Mouse (Mus musculus) testis, postnatal 10 days (tissue): ENCODE measurements at regions not wholly inside any gene's neighbourhood (a gene's known extent, or its start where the extent isn't known, plus 50 kb on each side); places are given as distances from the start of the nearest gene placed in this dataset.

Source experiments
- DNase-seq: peaks from one replicate; pipeline ENCODE4 v3.0.0; 2021; ENCODE audit warnings: low spot score

GRCm38 (mm10) chr13:110540543-110541265 lies 145.9 kb downstream of the Plk2 start:
- no peak for DNase-seq

DNA sequence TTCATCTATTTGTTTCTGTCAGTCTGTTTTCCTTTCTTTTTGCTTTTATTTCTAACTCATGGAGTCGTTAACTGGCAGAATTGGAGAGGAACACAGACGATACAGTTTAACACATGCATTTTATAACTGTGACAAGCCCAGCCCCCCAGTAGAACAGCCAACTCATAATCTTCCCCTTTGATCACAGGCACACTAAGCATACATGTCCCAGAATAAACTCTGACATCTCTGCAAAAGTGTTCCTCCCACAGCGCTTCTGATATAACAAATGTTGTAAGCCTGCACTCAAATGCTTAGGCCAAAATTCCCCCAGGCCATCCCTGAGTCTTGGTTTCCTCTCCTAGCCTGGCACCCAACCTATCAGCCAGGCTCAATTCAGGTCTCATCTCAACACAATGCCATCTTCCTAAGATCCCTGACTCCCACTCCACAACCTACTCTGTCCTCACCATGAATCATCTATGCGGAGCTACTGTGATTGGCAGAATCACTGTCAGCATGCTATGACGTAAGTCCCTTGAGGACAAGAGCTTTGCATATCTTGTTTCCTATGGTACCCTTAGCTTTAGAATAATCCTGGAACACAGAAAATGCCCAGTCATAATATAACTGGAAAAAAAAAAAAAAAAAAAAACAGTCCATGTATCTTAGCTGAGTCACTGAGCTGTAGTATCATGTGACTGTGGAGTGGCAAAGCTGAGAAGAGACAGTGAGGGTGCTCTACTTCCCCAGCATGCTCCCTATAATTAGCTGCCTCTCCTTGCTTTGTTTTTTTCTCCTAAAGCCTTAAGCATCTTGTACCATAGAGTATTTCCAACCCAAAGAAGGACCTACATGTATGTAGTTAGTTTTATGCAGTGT lies 146.7 kb downstream of the Plk2 start:
- DNase-seq, result no peak

GRCm38 (mm10) chr13:110542303-110543065 lies 147.6 kb downstream of the Plk2 start:
- DNase-seq, result no peak

- DNase-seq, result no peak
Measured at GRCm38 (mm10) chr13:110545454-110545853, 150.6 kb downstream of the Plk2 start.

DNA sequence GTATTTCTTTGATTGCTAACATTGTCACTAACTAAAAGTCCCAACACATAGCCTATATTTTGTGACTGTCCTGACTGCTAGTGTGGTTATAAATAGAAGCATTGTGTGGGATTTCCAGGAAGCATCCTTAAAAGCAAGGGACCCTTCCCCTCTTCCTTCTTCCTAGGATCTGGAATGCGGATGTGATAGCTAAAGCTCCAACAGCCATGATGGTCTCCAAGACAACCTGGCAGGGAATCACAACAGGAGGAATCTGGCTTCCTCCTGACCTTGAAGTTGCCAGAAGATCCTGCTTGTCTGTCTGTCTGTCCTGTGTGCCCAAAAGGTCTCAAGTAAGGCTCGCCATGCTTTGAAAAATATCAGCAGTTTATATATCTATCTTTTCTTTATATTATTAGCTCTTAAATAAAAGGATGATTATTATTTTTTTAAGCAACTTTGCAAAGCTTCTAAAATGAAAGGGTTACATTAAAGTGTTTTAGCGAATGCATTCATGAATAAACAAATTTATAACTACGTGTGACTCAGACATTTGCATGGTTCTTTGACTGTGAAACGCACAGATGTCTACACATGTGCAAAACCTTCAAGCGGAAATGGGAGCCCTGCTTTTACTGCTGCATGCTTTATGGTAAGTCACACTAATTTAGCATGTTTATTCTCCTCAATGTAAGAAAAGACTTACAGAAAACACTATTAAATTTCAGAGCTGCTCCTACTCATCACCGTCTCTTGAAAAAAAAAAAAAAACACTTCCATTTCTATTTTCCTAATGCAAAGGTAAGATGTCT lies 160.9 kb downstream of the Plk2 start:
- no peak for DNase-seq

DNA sequence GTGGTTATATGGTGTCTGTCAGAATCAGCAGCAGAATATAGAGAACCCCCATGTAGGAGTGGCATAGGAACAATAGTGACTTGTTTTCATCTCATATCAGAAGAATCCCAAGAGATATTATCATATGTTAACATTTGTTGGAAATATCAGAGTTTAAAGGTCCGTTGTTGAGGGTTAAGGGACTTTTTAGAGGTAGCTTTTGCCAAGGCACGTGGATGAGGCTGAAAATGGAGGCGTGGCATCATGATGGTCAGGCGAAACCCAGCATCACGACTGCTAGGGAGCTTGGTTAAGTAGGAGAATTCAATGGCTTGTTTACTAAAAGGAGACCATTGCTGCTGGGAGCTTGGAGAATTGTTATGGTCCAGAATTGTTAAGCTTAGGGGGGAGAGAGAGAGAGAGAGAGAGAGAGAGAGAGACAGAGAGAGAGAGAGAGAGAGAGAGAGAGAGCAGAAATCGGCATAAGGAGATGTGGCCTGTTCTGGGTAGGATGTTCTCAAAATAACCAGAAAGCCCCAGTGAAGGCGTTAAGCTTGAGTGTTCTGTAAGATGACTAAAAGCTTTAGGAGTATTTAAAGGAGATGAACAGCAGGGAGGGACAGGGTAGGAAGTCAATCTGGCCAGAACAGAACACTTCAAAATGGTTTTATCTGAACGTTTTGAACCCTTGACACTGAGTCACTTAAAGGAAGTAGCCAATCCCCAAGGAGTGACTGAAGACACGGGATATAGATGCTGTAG lies 161.7 kb downstream of the Plk2 start:
- DNase-seq, result no peak

DNA sequence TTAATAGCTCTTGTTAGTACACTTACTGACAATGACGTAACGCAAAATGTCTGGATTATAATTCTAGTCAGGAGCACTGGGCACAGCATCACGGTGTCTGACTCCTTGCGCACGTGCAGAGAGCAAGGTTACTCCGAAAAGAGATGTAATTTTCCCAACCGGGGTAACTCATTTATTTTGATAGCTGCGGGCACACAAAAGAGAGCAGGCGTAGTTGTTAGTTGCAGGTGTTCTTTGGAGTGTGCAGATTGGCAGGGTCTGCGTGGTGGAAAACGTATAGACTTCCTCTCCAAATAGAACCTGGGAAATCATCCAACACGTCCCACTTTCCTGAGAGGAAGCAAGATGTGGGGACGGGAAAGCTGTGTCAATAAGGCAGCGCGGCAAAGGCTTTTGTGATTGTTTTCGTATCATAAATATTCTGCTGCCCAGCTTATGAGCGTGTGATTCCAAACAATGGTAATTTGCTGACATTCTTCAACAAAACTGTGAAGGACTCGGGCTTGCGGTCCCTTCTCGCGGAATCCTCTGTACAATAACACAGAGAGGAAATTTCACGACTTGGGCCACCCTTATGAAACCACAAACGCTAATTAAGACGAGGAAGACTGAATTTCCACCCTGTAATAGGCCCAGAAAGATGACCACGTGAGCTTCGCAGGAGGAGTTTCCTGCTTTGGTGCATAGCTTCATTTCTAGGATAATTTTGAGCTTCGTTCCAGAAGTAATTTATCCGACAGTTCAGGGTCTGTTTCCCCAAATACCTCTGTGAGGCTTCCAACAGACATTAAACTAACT lies 163.3 kb downstream of the Plk2 start:
- no peak for DNase-seq

GRCm38 (mm10) chr13:110560566-110560965 lies 165.7 kb downstream of the Plk2 start:
- no peak for DNase-seq

- DNase-seq, result no peak
Measured at GRCm38 (mm10) chr13:110562499-110562898, 167.7 kb downstream of the Plk2 start.

DNA sequence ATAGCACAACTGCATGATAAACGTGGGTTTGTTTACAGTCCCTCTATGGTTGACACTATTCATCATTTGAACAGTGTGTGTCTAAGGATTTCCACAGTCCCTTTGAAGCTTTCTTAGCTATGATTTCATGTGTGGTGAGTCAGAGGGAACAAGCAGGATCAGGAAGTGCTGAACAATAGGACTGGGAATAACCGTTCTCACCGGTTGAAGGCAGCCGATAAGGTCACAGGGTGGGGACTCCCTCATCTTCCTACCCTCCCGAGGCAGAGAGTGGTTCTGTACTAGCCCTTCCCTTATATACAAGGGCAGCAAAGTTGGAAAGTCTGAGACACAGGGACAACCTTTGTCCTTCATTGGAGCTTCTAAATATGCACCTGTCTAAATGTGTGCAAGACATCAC lies 168.1 kb downstream of the Plk2 start:
- DNase-seq, result no peak

DNA sequence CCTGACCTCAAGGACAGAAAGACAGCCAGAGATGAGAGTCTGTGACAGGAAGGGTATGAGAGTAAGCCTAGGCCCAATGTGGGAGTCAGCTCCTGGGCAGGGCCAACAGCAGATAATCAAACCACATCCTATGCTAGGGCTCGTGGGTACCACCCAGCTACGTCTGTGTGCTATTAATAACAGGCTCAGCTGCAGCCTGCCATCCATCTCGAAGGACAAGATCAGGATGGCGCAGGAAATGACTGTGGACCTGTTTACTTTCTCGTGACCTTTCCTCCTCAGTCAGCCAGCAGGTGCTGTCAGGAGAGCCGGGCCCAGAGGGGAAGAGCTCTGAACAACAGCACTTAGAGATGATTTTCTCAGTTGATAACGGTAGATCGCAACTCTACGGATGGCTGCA lies 169.1 kb downstream of the Plk2 start:
- no peak for DNase-seq

DNA sequence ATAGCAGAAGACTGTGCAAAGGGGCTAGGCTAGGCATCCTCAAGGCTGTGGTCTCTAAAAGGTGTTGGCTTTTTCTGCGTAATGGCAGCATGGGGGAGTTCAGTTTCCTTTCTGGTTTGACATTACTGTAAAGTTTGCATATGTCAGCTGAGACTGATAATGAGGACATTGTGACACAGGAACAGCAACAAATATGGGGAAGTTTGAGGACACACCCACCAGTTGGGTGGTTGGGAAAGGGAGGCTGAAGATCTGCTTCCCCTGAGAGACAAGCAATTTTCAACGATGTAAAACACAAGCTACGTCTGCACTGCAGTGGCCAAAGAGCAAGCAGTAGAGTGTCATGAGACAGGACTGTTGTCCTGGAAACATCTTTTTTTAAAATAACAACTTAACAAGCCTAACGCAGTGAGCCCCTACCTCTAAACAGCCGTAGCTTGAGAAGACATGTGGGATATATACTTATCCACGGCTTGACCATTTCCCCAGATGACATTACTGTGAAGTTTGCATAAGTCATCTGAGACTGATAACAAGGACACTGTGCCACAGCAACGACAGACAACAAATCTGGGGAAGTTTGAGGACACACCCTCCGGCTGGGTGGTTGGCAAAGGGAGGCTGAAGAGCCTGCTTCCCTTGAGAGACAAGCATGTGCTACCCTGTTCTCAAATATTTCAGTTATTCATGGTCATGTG lies 173.8 kb downstream of the Plk2 start:
- no peak for DNase-seq

- DNase-seq, result no peak
Measured at GRCm38 (mm10) chr13:110569180-110569512, 174.3 kb downstream of the Plk2 start.

DNA sequence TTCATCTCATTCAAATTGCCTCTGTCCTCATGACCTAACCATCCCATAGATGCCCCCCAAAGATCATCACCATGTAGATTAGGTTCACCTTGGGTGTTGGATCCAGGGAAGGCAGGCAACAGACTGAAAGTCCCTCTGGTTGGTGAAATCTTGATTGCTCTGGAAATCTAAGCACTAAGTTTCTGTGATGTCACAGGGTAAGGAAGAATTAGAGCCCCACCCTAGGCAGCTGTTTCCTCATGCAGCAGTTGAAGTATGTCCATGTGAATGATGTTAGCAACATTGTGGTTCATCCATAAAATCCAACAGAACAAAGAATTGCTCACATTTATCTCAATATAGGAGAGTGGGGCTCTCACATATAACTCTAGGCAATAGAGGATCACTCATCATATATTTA lies 175.5 kb downstream of the Plk2 start:
- no peak for DNase-seq

DNA sequence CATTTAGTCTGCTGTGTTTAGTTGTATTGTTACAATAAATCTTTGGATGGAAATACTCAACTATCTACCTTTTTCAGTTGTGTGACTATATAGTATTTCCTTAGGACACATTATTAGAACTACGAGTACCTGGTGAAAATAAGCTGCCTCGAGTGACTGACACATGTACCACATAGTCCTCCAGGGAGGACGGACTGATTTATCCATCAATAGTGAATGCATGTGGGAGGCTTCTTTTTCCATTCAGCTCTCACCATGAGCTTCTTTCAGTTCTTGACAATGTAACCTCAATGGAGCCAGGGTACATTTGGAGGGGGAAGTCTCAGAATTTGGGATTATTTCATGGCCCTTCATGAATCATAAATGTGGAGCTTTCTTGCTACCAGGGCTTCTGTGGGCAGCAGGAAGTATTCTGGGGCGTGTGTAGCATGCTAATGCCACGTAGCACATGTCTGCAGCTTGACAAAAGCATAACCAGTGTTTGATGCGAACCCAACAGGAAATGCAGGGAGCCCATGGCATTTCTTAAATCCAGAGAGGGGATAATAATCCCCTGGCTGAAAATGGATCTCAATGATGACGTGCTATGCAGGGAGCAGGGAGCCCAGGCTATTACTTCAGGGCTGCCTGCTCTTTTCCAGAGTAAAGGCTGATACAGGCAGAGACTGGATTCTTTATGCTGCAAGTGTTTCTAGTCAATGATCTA lies 178.7 kb downstream of the Plk2 start:
- no peak for DNase-seq

DNA sequence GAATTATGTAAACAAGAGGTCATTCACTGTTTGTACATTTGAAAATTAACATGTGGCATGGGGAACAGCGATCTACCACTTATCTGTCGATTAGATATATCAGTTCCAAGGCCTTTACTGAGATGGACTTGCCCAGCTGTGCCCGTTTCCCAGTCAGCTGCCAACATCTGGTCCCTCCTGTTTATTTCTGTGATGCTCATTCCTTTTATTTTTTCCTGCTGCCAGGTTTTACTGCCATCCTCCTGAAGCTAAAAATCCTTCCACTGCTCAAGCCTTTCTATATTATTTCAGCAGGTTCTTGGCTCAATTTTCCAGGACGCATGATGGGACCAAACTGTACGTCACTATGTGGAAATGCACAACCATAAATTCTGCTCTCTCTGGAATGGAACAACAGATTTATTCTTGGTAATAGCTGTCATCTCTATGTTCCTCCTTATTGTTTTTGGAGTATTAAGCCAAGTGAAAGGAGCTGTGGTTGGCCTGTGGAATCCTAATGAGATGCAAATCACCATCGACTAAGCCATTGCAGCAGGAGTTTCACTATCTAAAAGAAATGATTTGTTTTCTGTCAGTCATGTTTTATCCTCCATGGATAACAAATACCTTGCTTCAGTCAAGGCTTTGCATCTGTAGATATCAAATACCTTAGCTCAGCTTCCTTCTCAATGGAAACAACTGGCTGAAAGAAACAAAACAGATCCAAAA lies 180.1 kb downstream of the Plk2 start:
- DNase-seq, result no peak

DNA sequence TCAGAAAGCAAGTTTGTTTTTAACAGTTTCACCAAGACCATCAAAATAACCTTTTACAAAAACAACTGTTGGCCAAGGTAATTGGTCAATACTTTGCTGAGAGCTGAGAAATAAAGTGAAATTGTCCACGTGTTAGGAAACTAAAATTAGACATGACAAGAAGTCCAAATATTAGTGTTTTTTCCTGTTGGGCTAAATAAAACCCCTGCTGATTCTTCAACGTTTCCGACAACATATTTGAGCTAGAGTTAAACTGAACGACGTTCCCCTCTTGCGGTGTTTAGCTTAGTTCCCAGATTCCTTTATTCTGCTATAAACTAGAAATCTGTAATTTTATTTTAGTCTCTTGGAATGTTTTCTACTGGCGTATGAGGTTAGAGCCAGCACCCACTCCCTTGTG lies 183.3 kb downstream of the Plk2 start:
- no peak for DNase-seq

DNA sequence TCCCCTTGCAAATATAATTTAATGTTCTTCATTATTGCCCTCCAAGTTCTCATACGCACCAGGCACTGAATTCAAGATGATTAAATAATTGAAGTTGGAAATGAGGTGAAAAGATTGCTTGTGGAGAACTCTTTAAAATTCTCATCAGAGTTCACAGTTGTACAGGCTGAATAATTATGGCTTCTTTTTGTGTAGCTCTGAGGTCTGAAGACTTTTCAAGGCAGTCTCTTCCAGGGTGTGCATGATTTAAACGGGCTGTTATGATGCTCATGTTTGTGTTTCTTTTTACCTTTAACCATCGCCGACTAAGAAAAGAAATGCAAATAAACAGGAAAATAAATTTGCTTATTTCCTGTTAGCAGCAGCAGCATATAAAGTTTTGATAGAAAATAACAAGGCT lies 185.3 kb downstream of the Plk2 start:
- no peak for DNase-seq

GRCm38 (mm10) chr13:110580570-110580969 lies 185.7 kb downstream of the Plk2 start:
- no peak for DNase-seq
